Mouse (Mus musculus) gastrocnemius, postnatal 14 days (tissue): ENCODE measurements at regions not wholly inside any gene's neighbourhood (a gene's known extent, or its start where the extent isn't known, plus 50 kb on each side); places are given as distances from the start of the nearest gene placed in this dataset.
A peak's percentile ranks its signal among the peaks of the same experiment; 100 is the strongest.

ENCODE experiments used
- DNase-seq: peaks from one replicate; pipeline ENCODE4 v3.0.0; 2021; ENCODE audit warnings: mixed read lengths
- intact Hi-C: fragments of 180-260 bp; cut with DNase I; formaldehyde crosslinking; loops from one replicate; pipeline ENCODE4 v1.15.1; 2025; ENCODE audit warnings: low total_unique reads

DNA sequence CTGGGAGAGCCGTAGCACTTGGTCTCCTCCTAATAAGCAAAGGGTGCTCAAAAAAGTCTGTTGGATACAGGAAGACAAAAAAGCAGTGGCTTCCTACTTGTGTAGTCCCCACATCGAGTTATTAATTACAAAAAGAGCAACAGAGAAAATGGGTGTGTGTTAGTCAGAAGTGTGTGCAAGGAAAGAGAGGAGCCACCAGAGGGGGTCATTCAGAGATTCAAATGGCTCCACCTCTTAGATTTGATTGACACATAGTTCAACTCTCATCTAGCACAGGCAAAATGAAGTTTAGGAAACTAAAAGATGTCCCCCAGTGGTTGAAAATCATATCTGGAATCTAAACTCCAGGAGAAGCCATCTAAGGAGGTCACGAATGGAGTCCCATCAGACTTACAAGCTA is 200.2 kb upstream of the Hnrnpa3 start:
- intact Hi-C loops, result no loop called here
- DNase-seq, result no peak

DNA sequence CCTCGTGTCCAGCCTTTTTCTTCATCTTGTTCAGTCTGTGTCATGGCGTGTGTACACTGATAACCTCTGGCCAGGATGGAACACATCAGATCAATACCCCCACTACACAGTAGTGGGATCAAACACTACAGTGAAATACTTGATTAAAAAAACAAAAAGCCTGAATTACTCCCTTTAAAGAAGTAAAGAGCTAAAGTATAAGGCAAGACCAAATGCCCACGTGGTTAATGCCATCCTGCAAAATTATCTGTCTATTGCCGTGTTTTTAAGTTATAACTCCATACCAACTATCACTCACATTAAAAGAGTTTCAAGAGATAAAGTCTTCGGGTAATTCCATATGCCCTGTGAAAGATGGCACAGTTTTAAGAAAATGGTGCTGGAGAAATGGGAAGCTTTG is 198.6 kb upstream of the Hnrnpa3 start:
- DNase-seq, result no peak

DNA sequence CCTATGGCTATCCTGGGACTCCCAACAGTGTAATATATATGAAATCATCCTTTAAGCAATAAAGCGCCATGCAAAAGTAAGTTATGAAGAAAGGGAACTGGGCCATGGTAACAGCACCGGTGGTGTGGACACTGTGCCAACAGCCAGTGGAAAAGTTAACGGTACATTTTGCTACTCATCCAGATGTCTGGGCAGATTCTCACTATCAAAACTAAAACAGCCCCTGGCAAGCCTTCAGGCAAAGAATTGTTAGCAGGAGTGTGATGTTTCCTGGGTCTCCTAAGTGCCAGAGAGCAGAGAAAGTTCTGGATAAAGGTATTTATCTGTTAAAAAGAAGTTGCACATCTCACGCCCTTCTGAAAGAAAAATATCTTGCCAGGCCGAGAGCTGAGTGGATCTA is 198.0 kb upstream of the Hnrnpa3 start:
- DNase-seq, result no peak
- intact Hi-C loops, result no loop called here

More for the DNA sequence above, 198.6 kb upstream of the Hnrnpa3 start:
- intact Hi-C loops, result no loop called here

DNA sequence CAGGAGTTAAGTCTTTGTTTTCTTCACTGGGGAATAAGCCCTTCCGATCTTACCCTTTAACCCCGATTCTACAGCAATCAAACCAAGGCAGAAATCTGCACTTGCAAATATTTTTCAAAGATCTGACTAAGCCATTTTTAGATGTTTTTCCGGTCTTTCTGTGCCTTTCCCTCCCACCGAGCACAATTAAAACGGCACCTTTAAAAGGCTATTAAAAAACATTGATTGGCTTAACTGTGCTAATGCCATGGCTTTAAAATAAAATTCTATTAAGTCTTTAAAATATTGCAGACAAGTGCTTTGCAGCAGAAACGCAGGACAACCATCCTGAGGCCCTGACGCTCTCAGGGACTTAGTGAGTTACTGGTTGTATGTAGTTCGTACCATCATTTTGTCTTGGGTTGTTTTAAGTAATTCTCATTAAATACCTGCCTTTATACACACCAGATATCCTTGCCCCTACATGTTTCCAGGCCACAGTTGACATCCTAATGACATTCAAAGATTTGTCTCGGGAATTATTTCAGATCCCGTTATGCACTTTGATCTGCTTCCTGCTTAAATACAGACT is 197.6 kb upstream of the Hnrnpa3 start:
- DNase-seq, result no peak
- intact Hi-C loops, result no loop called here

DNA sequence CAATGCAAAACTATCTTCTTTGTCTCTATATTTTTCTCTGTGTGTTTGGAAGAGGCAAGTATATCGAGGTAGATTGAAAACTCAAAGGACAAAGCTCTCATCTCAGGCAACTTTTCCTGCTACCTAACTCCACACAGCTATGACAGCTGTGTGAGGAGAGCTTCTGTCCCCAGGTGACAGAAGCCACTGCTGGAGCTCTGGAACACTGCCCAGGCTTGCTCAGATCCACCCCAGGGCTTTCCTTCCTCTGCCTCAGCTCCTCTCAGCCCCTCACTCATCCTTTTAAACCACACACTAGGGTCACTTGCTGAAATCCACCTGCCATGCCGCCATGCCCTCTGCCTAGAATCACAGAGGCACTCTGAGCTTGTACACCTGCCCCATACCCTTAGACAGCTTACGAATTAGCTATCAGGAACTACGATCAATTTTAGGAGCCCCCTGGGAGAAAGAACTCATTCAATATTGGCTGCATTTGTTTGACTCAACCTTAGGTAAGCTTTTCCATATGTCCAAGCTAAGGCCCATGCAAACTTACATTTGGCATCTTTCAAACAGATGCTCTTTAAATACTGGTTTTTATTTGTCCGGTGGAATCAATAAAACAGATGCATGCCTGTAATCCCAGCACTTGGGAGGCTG is 196.9 kb upstream of the Hnrnpa3 start:
- intact Hi-C loops, result no loop called here
- no peak for DNase-seq

DNA sequence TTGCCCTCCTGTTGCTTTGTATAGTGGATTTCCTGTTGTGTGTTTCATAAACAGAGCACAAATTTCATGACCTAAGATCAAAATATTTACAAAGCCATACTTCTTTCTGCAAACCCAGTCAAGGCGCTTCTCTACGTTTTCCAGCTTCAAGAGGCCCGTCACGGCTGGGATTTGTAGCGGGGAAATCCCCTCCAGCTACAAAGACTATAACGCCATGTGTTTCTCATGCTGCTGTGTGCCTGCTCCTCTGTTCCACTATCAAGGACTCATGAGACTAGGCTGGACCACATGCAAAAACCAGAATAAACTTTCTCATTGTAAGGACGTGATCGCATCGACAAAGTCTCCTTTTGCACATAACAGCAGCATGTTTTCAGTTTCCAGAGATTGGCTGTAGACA is 196.0 kb upstream of the Hnrnpa3 start:
- intact Hi-C loops, result no loop called here
- DNase-seq, result no peak

DNA sequence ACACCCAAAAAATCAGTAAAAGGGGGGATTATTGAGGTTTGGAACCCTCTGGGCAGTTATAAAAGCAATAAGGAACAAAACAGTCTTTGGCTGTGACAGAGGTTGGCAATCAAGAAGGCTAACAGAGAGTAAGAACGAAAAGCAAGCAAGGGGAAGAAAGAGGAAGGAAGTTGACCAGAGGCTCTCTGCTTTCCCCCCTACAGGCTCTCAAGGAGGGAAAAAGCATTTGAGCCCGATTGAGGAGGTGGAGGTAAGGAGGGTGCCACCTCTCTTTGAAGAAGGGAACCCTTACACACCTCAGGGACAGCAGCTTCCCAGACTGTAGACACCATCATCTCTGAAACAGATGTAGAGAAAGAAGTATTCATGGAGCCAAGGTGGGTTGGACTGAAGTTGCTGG is 194.6 kb upstream of the Hnrnpa3 start:
- no peak for DNase-seq
- intact Hi-C loops, result no loop called here

DNA sequence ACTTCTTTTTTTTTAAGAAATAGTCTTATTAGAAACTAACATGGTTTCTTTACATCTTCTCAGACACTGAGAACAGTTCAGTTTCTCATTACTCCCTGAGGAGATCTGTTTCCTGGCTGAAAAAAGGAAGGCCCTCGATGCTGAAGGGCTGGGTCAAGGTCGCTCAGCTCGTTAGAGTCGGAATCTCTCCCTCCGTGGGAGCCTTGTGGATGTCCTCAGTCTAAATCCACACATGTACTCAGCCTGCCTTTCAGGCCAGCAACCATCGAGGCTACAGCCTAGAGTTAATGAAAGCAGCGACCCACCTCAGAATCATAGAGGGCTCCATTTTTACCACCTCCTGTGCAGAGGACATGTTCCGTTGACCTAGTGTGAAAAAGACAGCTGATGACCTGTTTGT is 190.2 kb upstream of the Hnrnpa3 start:
- DNase-seq, result no peak
- intact Hi-C loops, result no loop called here

DNA sequence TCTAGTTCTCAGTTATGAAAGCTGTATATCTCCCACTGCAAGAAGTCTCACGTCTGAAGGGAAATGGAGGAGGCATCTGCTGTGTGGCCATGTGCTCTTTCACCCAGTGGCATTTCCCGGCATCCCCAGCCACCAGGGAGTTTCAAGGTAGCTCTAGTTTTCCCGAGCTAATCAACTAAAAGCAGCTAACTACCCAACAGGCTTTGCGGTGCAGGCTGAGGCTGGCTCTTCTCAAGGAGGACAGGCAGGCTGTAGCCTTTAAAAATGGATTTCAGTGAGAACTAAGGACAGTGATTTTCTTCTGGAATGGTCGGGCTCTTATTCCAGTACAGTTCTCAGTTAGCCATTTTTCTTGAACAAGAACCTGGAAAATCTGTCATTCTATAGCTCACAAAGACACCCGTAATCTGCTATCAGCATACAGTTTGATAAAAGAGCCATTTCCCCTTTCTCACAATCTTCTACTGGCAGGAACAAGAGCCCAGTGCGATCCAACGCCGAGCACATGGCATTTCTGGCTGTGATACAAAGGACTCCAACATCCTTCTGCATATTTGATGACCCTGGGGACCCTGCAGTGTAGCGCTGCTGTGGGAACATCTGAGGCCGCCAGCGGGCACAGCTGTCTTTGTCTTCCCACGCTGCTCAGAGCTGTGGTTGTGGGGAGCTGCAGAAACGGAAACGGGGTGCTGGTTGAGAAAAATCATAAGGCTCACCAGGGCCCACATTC is 188.9 kb upstream of the Hnrnpa3 start:
- intact Hi-C loops, result no loop called here
- DNase-seq, result peak; percentile 34

DNA sequence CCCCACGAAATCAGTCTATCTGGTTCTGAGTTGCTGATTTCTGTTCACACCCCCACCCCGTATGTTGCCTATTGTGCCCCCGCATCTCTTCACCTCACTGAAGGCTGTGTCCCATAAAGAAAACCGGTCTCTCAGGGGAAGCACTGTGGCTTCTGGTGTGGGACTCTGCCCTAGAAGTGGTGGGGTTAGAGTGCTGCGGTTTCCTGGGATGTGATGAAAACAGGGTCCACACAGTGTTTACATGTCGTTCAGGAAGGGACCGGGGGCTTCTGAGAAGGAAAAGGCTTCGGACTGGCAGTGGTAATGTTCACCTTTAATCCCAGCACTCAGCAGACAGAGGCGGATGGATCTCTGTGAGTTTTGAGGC is 188.4 kb upstream of the Hnrnpa3 start:
- DNase-seq, result no peak
- intact Hi-C loops, result no loop called here

DNA sequence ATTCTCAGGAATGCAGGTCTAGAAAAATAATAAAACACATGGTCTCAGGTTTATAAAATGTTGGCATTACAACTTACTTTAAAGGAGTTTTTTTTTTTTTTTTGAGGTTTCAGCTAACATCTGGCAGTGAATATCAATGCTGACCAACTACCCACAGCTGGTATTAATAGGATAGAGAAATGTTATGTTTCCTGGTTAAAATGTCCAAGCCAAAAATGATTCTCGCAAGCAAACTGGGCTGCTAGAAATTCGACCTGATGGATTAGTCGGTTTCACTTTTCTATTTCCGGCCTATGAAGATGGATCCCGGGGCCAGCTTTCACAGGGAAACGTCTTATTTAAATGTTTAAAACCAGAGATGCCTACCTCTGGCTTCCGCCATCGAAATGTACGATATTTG is 186.6 kb upstream of the Hnrnpa3 start:
- intact Hi-C loops, result no loop called here
- DNase-seq, result no peak

DNA sequence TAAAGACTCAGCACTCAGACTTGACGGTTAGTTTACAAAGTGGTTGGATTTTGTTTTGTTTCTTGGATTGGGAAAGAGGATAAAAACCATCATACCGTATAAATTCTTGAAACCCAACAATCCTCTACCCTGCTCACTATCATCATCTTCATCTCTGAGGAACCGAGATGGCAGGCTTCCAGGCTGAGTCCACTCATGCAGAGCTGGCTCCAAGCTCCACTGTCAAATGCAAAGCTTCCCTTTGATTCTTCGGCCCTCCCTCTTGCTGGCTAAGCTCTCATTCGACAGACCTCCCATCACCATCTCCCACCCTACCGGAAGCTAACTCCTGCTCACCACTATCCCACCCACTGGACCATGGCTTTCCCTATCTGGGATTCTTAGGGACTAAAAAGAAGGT is 184.6 kb upstream of the Hnrnpa3 start:
- intact Hi-C loops, result no loop called here
- DNase-seq, result no peak

DNA sequence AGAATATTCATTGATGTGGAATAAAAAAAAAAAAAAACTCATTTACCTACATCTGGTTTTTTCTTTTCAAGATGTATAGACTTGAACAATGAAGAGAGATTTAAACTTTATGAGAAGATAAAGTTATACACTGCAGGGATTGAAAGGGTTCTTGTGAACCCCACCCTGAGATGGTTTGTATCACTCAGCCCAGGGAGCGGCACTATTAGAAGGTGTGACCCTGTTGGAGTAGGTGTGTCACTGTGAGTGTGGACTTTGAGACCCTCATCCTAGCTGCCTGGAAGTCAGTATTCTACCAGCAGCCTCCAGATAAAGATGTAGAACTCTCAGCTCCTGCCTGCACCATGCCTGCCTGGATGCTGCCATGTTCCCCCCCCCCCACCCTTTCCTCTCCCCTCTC is 182.7 kb upstream of the Hnrnpa3 start:
- intact Hi-C loops, result no loop called here
- no peak for DNase-seq

DNA sequence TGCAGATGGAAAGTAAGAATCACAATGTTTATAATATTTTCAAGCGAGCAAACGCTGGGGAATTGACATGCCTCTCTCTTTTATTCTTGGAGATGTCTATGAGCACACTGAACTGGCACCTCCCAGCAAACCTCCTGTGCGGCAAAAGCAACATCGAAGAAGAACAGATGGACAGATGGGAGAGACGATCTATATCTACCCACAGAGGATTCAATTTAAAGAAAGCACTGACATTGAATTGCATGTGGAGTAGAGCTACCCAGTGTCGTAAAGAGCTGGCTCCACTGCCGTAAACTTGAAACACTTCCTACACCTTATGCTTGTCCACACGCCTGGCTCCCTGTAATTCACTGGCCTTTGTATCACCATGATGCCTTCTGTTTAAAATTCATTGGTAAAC is 182.0 kb upstream of the Hnrnpa3 start:
- DNase-seq, result no peak
- intact Hi-C loops, result no loop called here

DNA sequence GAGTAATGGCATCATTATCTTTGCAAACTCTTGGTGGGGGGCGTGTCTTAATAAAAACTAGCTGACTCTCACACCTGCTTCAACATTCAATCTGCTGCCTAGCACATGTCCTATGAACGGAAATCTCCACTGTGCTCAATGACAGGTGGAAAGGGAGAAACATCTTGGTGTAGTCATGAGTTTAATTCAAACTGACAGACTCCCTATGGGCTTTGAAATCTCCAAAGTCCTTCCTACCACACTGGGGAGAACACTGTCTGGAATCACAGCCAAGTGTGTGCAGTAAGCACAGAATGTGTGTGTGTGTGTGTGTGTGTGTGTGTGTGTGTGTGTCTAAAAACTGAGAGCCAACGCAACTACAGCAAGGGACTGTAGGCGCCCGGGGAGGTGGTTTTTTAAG is 179.5 kb upstream of the Hnrnpa3 start:
- no peak for DNase-seq
- intact Hi-C loops, result no loop called here

DNA sequence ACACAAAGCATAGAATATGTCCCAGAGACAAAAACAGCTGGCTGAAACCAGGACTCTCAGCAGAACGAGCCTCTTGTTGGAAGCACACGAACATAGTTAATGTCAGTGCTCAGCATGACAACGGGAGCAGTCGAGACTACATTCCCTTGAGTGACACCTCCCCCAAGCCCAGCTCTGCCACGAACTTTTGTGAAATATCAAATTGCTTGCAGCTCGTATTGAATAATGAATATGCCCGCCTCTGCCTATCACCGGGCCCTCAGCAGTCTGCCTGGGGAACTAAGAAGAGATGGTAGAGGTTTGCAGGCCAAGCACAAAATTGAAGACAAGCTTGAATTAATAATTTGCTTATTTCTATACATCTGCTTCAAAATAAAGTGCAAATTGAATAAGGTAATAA is 177.2 kb upstream of the Hnrnpa3 start:
- intact Hi-C loops, result no loop called here
- DNase-seq, result no peak

DNA sequence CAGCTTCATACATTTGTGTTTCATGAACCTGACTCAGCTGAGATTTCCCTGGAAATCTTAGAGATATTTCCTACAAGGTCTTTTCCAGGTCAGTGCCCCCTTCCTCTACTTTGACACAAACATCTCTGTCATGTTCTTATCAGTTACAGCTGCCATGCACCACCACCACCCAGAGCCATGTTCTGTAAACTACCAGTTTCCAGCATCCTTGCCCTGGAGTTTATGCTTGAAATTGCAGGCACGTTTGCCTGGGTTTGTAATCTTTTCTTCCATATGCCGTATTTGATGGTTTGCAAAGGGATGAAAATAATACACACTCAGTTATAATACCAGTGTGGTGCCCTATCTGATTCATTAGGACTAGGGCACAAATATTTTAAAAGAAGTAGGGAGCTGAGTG is 176.6 kb upstream of the Hnrnpa3 start:
- DNase-seq, result no peak
- intact Hi-C loops, result no loop called here

DNA sequence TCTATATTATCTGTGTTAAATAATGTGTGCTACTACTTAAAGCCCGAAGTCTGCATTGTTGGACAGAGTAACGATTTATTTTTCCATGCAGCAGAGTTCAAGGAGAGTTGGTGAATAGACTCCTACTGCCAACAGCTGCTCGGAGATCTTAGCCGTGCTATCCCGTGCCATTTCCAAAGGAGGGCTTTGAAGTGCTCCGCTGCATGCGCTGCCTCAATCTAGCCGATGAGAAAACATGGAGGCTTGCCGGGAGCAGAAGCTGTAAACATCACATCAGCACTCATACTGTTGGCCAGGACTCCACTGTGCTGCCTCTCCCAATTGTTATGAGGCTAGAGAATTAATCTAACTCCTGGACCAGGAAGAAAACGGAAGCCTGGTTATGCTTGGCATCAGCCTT is 174.1 kb upstream of the Hnrnpa3 start:
- DNase-seq, result no peak
- intact Hi-C loops, result no loop called here

DNA sequence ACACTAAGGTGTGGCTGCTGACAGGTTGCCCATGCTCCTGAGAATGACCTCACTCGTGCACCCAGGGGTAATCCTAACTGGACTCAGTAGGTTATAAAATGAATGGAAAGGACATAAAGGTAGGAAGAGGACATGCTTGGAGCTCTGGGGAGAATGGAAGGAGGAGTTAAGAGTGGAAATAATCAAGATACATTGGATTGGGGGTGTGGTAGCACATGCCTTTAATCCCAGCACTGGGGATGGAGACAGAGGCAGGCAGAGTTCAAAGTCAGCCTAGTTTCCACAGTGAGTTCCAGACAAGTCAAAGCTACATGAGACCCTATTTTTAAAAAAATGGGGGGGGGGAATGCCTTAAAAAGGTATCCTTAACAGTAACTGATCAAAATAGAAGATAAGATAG is 167.9 kb upstream of the Hnrnpa3 start:
- DNase-seq, result no peak
- intact Hi-C loops, result no loop called here

DNA sequence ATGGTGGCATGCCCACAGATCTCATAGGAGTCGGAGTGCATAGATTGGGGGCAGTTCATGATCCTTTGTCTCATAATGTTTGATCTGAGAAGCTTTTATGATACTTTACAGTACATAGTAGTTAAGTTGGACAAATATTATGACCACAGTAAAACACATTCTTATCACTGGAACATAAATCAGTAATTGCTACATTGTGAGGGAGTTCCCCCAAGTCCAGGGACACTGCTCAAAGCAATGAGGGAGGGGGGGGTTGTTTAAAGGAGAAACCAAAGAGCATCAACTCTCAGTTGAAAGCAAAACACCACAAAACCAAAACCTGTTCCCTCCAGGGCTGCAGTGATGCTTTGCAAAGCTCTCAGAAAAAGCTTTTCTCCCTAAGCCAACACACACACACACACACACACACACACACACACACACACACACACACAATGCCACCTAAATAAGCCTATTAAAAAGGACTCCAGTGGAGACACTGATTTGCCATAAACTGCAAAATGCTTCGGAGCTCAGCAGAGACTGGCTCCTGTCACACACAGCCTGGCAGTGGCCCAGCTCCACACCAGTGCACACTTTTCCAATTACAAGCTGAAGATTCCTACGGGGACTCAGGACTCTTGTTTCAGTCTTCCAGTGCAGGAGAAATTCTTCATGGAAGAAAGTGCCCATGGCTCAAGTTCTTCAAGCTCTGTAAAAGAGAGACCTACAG is 167.1 kb upstream of the Hnrnpa3 start:
- intact Hi-C loops, result no loop called here
- DNase-seq, result no peak

DNA sequence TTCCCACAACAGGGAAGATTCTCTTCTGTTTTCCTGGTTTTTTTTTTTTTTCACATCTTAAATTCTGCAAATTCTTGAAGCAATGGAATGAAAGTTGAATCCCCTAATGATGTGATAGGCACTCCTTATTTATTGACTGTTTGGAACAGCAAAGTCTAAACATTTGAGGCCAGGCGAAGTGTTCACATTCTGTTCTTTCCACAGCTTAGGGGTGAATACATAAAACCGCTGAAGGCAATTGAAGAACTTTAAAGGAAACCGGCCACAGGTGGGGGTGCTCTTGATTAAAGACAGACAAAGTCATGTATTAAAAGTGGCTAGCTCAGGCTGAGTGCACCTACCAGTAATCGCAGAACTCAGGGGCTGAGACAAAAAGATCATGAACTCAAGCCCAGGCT is 166.6 kb upstream of the Hnrnpa3 start:
- intact Hi-C loops, result no loop called here
- no peak for DNase-seq
